Mouse (Mus musculus) CD4-positive, CD25-positive, alpha-beta regulatory T cell, adult 9 weeks (primary cell): ENCODE data around the gene Pdpr. TPM values are rescaled to one million over a fixed set of nuclear protein-coding genes. Genes with fewer than 3 reads are reported as not detected.

Experiments
- polyA plus RNA-seq: library from polyadenylated mRNA; unstranded; fragments of 100-300 nt; shearing (Covaris generic); gene quantifications from one replicate; pipeline ENCODE4 v1.2.1, GENCODE M21; 2017

Pdpr gene
- 10.5 TPM for polyA plus RNA-seq

DNA sequence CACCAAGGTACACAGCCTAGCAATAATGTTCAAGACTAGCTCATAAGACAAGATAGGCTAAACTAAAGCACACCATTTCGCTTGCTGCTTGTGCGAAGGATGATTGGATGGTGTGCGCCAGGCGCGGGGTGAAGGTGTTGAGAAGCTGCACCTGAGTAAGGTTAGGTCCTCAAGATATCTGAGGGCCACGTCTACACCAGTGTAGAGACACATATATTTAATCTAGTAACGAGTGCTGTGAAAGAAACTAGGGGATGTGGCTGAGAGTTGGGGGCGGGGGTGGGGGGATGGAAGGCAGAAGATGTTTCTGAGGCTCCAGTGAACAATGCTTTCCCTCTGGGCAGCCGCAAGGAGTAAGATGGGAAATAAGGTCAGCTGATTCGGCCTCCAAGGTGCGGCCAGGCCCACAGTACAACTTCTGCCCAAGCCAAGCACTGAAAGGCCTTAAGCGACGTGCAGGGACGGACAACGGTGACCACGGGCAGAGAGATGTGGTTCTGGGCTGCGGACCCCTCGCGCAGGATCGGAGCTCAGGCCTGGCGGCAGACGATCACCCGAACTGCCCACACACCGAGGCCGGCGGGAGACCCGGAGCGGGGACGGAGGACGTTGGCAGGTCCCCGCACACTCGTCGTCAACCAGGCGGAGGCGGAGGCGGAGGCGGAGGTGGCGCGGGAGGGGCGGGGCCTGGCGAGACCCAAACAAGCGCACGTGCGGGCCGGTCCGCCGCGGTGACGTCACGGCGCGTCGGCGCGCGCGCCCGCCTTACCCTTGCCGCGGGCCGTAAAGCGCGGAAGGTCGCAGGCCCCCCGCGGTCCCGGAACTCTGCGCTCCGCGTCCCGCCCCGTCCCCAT is at the start of gene Pdpr:
Pdpr (plus strand) TSS at position 766 of the 854 bp plus-strand sequence.

DNA sequence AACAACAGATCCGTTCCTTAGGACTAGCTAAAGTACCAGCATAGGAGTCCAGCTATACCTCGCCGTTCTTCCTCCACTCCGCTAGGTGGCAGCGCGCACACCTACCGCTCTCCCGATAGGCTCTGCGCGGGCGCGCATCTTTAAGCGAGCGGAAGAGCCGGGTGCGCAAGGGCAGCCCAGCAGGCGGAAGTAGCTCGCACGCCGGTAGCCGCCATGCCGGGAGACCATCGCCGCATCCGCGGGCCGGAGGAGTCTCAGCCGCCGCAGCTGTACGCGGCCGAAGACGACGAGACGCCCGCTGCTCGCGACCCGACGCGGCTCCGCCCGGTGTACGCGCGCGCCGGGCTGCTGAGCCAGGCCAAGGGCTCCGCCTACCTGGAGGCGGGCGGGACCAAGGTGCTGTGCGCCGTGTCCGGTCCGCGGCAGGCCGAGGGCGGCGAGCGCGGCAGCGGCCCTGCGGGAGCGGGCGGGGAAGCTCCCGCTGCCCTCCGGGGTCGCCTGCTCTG is 38.2 kb upstream of the Pdpr start, which contains the start of gene Exosc6:
Exosc6 (plus strand) TSS at position 182 of the 506 bp plus-strand sequence.

DNA sequence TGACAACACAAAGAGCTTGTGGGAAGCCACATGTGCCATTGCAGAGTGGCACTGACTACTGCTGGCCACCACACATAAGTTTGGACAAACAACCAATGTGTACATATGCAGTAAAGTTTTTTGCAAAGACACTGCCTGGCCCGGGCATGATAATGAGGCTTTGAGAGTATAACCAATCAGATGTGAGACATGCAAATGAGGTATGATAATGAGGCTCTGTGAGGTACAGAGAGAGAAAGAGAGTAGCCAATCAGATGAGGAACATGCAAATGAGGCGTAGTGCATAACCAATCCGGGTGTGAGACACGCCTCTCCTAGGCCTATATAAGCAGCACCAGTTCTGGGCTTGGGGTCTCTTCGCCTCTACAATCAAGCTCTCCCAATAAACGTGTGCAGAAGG is 2.1 kb upstream of the Pdpr start, which contains the start of gene Clec18a:
Clec18a (minus strand) TSS at position 101 of the 400 bp plus-strand sequence.

Other genes with a start within 250 kb of the Pdpr start
- 80.4 TPM for gene Cog4, start 248.0 kb upstream of the Pdpr start, polyA plus RNA-seq
- gene Sf3b3, start 247.8 kb upstream of the Pdpr start, polyA plus RNA-seq, result 240 TPM
- 10.5 TPM for gene Fuk, start 192.1 kb upstream of the Pdpr start, polyA plus RNA-seq
- 4.8 TPM for gene St3gal2, start 174.7 kb upstream of the Pdpr start, polyA plus RNA-seq
- 19.6 TPM for gene Ddx19a, start 96.8 kb upstream of the Pdpr start, polyA plus RNA-seq
- gene Ddx19b, start 62.9 kb upstream of the Pdpr start, polyA plus RNA-seq, result 19.2 TPM
- 48.6 TPM for gene Aars, start 61.5 kb upstream of the Pdpr start, polyA plus RNA-seq
- gene Exosc6, start 38.3 kb upstream of the Pdpr start, polyA plus RNA-seq, result not detected
- gene Clec18a, start 2.2 kb upstream of the Pdpr start, polyA plus RNA-seq, result not detected
- gene Glg1, start 164.6 kb downstream of the Pdpr start, polyA plus RNA-seq, result 22.3 TPM
- gene Rfwd3, start 205.6 kb downstream of the Pdpr start, polyA plus RNA-seq, result 49.8 TPM
- 4.2 TPM for gene Mlkl, start 243.5 kb downstream of the Pdpr start, polyA plus RNA-seq